Mouse (Mus musculus) bone marrow macrophage, adult 2 months (primary cell): ENCODE results near the gene Gcm1.

Experiments used
- CTCF ChIP-seq: IDR thresholded peaks from 2 replicates; pipeline ENCODE4 v1.5.1; 2012; ENCODE audit warnings: low read depth, mild to moderate bottlenecking, low read length, moderate library complexity
- POLR2A ChIP-seq: IDR thresholded peaks from 2 replicates; pipeline ENCODE4 v1.6.1; 2012; ENCODE audit warnings: mild to moderate bottlenecking, low read depth, low read length, borderline replicate concordance

DNA sequence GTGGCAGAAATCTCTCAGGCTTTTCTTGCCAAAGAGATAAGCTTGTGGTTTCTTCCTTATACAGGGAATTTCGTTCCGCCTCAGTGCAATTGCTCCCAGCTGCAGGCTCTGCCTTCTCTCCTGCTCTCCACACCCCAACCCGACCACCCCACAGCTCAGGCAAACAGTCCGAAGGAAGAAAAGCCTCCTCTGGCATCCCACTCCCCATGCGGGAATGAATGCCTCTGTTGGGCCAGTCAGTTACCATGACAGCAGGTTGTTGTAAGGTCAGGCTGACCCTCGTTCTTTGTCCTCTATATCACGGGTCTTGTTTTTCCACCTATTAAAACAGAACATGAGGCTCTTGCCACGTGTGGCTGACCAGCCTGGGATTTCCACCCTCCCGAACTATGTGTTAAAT is 30.5 kb upstream of the Gcm1 start:
- no peak for TF ChIP-seq POLR2A
- TF ChIP-seq CTCF, result no peak
